12 mouse cellular contexts compared by ENCODE assay signal in the genomic region with DNA sequence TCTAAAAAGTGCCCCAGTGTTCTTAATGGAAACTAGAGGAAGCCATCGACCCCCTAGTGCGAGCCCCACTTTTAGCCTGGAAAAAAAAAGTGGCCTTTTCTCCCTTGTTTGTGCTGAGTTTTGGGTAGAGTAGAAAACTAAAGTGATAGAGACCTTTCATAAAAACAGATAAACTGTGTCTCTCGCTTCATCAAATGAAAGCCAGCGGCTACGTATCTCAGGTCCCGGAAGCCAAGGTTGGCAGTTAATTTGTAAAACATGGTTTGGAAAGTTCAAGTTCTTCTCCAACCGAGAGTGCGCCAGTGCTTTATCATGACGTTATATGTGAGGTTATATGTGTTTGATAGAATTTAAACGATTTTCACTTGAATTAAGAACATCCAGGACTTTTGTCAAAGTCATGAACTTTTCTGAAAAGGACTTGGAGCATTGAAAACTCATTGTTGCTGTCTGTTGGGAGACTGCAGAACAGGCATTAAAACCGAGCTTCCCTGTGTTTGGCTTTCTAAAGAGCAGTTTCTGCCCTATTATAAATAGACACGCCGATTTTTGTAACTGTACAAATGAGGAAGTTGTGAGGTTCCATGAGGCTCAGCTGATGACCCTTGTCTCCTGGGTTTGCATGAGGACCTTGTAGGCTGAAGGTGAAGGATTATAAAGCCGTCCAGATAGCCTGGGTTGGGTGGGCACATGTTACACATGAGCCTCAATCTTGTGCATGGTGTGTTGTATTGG. TPM values are rescaled to one million over a fixed set of nuclear protein-coding genes. Genes with fewer than 3 reads are reported as not detected.
A peak's percentile ranks its signal among the peaks of the same experiment; 100 is the strongest.
DNase-seq lines count a peak whose midpoint lies in the region; ATAC-seq and TF ChIP-seq lines count a peak whose summit lies in the region.
"Had no signal": no experiment of that assay in that cellular context is flagged by ENCODE, and none has a peak within 500 bp of the region (broad histone marks: within the 10 kb centered on the region; RNA-seq: fewer than 3 reads in every experiment).

No protein-coding gene starts in this region.

- peak overlapping the region; percentile 91 for H3K27ac ChIP-seq in liver, embryonic 13.5 days
- H3K27ac ChIP-seq: hindbrain, embryonic 10.5 days; layer of hippocampus, adult 2 months had no signal

- no peaks in the 10 kb centered on the region; the same call in 1 of the 2 replicates for H3K4me1 ChIP-seq in lung, adult 2 months (ENCODE audit: control insufficient read depth, insufficient read depth, low read length)
- peaks cover 72% of the 10 kb centered on the region for H3K4me1 ChIP-seq in G1E (ENCODE audit: insufficient read depth, low read depth, low read length)
- H3K4me1 ChIP-seq in liver, embryonic 13.5 days (replicated peaks): peaks cover 79% of the 10 kb centered on the region

- TF ChIP-seq CTCF in lung, adult 2 months (IDR thresholded peaks at IDR 0.05; ENCODE audit: insufficient read depth, low read length): no peak
- TF ChIP-seq CTCF in G1E (IDR thresholded peaks at IDR 0.05; ENCODE audit: low read depth, low read length): no peak

- H3K9ac ChIP-seq in liver, embryonic 13.5 days: peak overlapping the region; percentile 41

- H3K9me3 ChIP-seq in G1E (replicated peaks): no peaks in the 10 kb centered on the region
- H3K9me3 ChIP-seq in liver, embryonic 13.5 days (replicated peaks): no peaks in the 10 kb centered on the region
- H3K9me3 ChIP-seq: hindbrain, embryonic 10.5 days had no signal

- no peak for TF ChIP-seq POLR2A in lung, adult 2 months (IDR thresholded peaks at IDR 0.05; ENCODE audit: borderline replicate concordance, extremely low read depth, low read depth, low read length)

- H3K36me3 ChIP-seq in G1E (replicated peaks): peaks cover 49% of the 10 kb centered on the region
- H3K36me3 ChIP-seq in liver, embryonic 13.5 days: peaks cover 7% of the 10 kb centered on the region; the same call in 1 of the 2 replicates
- H3K36me3 ChIP-seq: hindbrain, embryonic 10.5 days had no signal

- no peaks in the 10 kb centered on the region for H3K27me3 ChIP-seq in G1E (ENCODE audit: insufficient read depth, low read length)
- H3K27me3 ChIP-seq in liver, embryonic 13.5 days: no peaks in the 10 kb centered on the region

- H3K4me3 ChIP-seq in lung, adult 2 months (replicated peaks; ENCODE audit: extremely low read depth, low read depth, low read length): peak overlapping the region; percentile 3
- no peak overlapping the region; the same call in 1 of the 2 replicates for H3K4me3 ChIP-seq in G1E (ENCODE audit: low read depth, low read length)
- peak overlapping the region; percentile 86 for H3K4me3 ChIP-seq in liver, embryonic 13.5 days (replicated peaks)
- H3K4me3 ChIP-seq: hindbrain, embryonic 10.5 days; layer of hippocampus, adult 2 months had no signal

- H3K4me2 ChIP-seq in liver, embryonic 13.5 days: peak overlapping the region; percentile 68

- 70% methylated on average over 14 of the region's 14 CpGs for WGBS in lung, adult 2 months
- 36% methylated on average over 14 of the region's 14 CpGs for WGBS in liver, embryonic 13.5 days (ENCODE audit: insufficient replicate concordance)

- no peak for DNase-seq in lung, adult 2 months
- DNase-seq in lung, adult 18-20 months: no peak
- no peak for DNase-seq in G1E (ENCODE audit: low spot score)
- DNase-seq in liver, embryonic 13.5 days: no peak
- peak; percentile 17 for DNase-seq in skeletal muscle tissue, adult 2 months (ENCODE audit: low read depth, low spot score)
- no peak for DNase-seq in cerebellum, adult 8-10 months
- no peak for DNase-seq in cerebellum, postnatal 25 days
- DNase-seq in heart, adult 8-10 months (ENCODE audit: low spot score): no peak
- DNase-seq: kidney, adult 8-10 months; lung, postnatal 14 days had no signal

- ATAC-seq in G1E (ENCODE audit: extremely low read depth, insufficient number of reproducible peaks, low FRiP score, poor library complexity, severe bottlenecking): peak; percentile 29; the same call in 1 of the 2 replicates
- no peak for ATAC-seq in liver, embryonic 13.5 days (ENCODE audit: low read depth)

RNA-seq across cellular contexts. Expression of gene Ikzf1, which starts 6.7 kb away (rescaled TPM):
- 28.0 and 39.9 TPM in 2 replicates for polyA plus RNA-seq in lung, adult 2 months (2012; rRNA removed)
- 143 and 149 TPM in 2 replicates for total RNA-seq in G1E (2014; fragmentation: Nextera tagmentation)
- 60.5 and 70.1 TPM in 2 replicates for total RNA-seq in G1E (2017)
- polyA plus RNA-seq in G1E (2012): 214 and 245 TPM in 2 replicates
- 28.3 and 44.6 TPM in 2 replicates for polyA plus RNA-seq in liver, embryonic 13.5 days (2015; fragmentation: Nextera tagmentation; extraction: Ambion mirVana)
- 1 to 10 TPM in 3 of 4 experiments, under 1 TPM in 1; 0.92 to 1.7 (median 1.4) TPM for total RNA-seq in heart, adult 8-10 months (2022)
